Mouse (Mus musculus) common myeloid progenitor, adult 5-6 weeks (primary cell): ENCODE measurements at regions not wholly inside any gene's neighbourhood (a gene's known extent, or its start where the extent isn't known, plus 50 kb on each side); places are given as distances from the start of the nearest gene placed in this dataset.

Source experiments
- ATAC-seq: replicated peaks from 2 replicates; pipeline ENCODE4 v1.8.0; 2016; ENCODE audit warnings: low read depth, mild to moderate bottlenecking, moderate TSS enrichment, inconsistent platforms; ENCODE audit not compliant: poor library complexity, severe bottlenecking

DNA sequence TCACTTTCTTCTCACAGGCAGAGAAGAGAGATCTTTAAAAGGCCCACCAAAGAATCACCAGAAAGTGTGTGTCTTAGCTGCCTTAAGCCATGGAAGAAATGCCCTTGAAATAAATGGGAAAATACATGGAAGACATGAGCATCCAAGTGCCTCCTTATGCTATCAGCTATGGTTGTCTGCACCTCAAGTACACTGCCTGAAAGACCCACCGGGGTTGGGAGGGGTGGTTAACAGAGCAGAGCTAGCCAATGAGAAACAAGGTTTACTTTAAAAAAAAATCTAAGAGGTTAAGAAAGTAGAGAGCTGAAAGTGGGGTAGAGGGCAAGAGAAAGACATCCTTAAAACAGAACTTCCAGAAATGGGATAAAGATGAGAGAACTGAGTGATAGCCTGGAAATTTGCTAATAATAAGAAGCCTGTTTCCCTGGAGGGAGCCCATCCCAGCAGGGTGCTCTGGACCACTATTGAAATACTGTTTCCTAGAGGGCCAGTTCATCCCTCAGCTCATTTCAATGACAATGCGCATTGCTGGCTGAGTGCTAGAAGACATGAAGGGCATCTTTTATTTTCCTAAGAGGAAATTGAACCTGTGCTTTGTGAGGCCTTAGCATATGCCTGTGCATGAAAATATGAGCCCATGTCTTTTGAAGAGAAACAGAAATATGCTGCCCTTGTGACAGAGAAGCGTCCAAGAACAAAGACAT is 262.9 kb upstream of the Nt5e start:
- ATAC-seq = no peak

DNA sequence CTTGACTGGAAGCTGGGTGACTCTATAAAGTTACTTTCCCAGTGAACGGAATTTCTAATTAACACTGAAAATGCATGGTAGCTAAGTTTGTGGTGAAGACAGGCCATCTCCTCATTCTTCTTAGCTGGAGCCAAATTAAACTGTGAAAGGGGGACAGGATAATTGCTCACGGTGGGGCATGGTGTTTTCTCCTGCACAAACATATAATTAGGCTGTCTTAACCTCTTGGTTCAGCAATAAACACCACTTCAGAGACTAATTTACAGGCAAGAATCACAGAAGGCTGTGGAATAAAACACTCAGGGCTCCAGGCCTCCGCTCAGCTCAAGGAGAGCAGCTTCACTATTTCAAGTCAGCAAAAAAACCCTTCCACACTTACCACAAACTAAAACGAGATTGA is 261.9 kb upstream of the Nt5e start:
- no peak for ATAC-seq

DNA sequence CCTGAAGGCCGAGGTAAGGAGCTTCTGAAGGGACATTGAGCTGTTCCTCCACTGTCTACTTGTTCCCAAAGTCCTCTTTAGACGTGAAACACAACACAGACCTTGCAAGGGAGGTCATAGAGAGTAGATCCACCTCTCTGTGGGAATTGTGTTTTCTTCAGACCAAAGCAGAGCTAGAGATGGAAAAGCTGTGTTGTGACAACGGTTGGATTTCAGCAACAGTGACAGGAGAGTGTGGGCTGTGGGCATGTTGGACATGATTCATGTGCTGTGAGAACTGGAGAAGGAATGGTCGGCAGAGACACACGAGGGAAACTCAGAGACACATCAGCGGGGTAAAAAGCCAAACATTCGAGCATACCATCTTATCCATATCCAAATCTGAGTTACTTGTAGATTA is 261.2 kb upstream of the Nt5e start:
- no peak for ATAC-seq

DNA sequence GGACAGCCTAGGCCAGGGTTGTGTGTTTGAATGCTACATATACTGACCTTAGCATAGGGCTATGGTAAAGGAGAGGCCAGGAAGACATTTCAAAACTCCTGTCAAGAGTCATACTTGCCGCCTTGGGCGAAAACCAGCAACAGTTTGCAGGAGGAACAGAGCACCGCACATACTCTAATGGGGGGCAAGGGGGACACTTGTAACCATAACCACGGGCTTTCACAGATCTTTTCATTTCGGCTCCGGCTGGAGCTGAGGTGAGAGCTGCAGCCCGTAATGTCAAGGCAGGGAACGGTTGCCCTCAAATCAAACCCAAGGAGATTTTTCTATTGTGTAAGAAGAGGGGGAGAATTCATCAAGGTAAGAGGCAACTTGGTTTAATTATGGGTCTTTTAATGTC is 258.7 kb upstream of the Nt5e start:
- no peak for ATAC-seq

DNA sequence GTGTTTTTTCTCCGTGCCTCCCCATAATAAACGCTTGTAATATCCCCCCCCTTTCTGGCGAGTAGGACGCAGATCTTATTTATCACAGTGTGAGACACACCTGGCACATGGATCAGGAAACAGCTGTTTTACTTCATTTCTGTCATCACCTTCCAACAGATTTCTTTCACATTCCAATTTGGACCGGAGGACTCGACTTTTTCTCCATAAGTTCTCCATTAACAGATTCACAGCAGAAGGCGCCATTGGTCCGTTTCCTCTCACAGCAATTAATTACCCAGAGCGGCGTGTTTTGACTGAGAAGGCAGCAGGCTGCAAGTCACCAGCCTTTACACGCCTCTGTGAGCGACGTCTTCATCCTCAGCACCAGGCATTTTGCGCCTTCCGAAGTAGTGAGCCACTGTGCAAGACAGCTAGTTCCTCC is 258.1 kb upstream of the Nt5e start:
- ATAC-seq = no peak

DNA sequence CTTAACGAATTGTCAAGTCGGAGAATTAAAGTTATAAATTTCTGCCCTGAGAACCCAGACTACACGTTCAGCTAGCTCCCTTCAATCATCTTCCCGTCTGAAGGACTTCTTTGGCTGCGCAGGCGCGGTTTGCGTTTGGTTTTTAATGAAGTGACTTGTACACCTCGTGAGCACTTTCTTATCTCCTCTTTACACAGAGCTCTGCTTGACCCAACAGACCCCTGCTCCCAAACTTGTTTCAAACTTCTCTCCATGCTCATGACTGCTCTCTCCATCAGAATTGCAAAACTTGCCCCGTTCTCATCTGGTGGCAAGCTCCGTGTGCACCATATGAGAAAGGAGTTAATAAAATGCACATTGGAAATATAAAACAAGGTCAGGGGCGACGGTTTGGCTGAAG is 257.2 kb upstream of the Nt5e start:
- ATAC-seq = no peak

DNA sequence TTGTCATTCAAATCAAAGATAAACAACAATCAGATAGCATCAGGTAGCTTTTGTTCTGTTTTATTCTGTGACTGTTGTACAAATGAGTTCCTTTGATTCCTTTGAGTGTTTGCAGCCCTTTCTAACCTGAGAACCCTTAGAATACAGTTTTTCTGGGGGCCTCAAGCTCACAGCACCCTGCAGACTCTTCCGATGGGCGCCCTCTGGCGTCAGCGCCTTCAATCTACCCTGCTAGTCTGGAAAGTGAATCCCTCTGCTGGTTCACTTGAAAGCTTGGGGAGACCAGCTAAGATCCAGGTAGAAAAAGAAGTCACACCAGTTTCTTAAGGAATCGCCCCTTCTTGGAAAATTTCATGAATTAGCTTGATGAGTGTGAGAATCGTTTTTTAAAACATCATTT is 253.8 kb upstream of the Nt5e start:
- peak; percentile 65; the same call in 1 of the 2 replicates for ATAC-seq

DNA sequence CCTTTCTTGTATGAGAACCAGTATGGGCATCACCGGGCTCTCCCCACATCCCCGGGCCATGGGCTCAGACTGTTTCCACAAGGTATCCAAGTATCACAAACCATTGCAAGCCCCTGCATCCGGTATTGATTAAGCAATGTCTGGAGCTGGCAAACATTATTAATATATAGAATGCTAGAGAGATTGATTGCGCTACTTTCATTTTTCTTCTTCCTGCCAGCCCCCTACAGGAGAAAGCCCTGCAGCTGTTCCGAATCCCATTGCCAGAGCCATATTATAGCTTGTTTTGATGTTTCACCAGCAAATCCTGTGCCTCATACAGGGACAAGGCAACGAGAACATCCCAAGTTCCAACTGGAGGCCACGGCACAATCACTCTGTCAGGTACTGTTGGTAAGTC is 253.4 kb upstream of the Nt5e start:
- no peak for ATAC-seq

DNA sequence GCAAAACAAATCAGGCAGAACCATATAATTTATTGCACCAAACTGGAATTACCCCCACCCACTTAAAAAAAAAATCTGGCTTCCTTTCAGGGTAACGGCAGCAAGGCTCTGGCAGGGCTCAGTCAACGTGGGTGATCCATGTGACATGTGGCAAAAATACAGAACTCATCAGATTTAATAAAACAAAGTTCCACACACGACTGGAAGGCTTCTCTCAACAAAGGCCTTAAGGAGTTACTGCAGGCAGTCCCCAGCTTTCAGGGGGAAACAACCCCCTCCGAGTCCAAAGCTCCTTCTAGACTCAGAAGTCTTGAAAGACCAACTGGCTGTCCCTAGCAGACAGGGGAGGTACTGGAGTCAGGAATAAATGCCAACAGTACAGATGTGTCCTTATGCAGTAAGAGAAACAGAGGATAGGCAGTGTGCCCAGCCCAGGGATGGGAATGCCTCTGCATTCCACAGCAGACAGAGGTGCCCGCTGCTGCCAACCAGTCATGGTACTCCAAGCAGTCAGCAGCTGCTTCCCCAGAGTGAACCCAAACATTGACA is 244.0 kb upstream of the Nt5e start:
- no peak for ATAC-seq

DNA sequence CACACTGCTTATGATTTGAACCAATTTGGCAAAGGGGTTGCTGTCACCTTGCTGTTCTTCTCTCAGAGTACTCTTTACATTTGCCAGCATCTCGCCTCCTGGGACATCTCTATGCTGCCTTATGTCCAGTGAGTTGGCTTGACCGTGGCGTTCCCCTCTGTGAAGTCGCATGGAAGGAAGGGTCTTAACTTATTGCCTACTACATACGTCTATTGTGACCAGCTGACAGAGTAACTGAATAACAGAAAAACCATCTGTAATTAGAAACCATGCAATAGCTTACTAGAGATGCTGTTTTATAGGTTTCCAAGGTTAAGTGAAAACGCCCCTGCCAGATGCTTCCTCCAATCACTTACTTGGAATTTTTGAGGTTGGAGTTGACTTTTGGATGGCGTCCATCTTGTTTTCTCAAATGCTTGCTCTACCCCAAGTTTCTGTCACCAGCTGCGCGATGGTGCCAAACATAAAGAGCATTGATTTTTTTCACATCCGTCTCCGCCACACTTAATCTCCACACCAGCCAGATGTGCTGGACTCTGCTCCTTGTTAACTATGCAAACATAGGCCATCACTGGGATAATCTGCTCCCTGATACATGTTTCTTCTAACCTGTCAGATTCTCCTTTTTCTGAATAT is 241.7 kb upstream of the Nt5e start:
- ATAC-seq = no peak

DNA sequence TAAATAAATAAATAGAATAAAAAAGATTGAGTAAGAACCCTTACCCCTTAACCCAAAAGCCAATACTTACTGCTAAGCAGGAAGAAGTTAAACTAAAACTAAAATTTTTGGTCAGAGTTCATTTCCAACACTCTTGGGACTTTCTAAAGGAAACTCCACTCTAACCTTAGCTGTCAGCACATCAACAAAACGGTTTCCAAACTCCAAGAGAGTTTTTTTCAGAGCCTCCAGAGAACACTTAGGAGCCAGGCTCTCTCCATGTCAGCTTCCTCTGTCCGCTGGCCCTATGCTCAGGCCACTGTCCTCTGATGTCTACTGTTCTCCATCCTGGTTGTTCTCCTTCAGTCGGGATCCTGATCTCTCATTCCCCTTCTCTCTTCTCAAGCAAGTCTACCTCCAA is 241.1 kb upstream of the Nt5e start:
- ATAC-seq = no peak

DNA sequence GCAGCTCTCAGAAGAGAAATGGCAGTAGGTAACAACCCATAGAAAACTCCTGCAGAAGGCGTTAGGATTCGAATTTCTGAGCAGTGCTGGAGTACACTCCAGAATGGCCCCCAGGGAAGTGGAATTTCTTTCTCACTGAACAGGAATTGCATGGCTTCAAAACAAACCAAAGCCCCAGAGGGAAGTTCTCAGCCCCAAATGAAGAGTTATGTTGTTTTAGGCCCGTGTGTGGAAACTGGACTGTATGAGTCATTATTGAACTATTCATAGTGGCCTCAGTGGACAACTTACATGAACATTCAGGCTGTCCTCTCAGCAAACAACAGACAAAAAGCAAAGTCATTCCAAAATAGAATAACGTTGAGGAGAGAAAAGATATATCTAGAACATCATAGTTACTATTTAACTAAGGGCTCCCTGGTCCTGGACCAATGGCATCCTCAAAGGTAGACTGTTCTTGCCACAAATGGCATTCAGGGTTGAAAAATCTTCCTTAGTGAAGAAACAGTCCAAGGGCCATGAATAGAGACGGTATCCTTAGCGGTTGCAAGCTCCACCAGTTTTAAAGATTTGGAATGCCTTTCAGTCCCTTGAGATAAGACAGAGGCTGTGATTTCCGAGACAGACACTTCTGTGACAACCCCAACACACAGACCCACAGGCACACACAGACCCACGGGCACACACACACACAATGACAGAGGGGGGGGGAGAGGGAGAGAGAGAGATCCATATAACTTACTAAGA is 235.0 kb upstream of the Nt5e start:
- ATAC-seq = no peak

DNA sequence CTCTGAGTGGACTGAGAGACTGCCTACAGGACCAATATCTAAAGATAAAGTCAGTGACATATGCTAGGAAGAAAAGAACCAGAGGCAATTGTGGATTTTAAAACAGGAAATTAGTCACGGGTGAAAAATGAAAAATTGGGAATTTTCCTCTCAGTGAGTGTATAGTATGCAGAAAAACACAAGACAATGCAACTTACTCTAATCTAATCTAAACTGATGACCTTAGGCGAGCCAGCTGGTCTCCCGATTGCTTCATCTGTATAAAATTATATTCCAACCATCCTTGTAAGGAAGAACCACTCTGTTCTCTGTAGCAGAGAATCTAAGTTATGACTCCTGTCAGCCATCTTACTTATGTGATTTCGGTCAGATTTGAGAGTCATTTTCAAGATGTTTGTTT is 234.4 kb upstream of the Nt5e start:
- ATAC-seq = no peak

DNA sequence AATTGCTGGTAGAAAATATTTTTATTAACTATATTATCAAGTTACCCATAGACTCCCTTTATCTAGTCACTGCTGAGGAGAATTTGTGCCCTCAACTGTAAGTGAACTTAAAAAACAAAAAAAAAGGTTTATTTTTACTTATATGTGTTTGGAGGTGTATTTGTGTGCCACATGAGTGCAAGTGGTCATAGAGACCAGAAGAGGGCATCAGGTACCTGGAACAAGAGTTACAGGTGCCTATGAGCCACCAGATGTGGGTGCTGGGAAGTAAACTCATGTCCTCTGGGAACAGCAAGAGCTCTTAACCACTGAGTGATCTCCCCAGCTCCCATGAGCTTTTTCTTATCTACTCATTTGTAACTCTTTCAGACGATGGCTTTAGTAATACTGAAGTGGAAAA is 213.9 kb upstream of the Nt5e start:
- no peak for ATAC-seq

DNA sequence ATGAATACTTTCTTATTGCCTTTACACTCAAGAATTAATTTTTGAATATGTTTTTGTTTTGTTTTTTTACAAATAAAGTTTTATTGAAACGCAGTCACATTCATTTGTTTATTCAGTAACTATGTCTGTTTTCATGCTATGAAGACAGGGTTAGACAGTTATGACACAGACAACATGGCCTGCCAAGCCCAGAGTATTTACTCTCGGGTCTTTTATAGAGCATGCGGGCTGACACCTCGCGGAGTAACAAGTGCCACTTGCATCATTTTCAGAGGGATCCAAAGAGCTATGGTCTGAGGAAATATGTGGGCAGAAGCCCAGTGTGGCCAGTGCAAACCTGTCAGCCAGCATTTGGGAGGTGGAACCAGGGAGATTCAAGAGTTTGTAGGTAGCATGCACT is 206.5 kb upstream of the Nt5e start:
- ATAC-seq = no peak

DNA sequence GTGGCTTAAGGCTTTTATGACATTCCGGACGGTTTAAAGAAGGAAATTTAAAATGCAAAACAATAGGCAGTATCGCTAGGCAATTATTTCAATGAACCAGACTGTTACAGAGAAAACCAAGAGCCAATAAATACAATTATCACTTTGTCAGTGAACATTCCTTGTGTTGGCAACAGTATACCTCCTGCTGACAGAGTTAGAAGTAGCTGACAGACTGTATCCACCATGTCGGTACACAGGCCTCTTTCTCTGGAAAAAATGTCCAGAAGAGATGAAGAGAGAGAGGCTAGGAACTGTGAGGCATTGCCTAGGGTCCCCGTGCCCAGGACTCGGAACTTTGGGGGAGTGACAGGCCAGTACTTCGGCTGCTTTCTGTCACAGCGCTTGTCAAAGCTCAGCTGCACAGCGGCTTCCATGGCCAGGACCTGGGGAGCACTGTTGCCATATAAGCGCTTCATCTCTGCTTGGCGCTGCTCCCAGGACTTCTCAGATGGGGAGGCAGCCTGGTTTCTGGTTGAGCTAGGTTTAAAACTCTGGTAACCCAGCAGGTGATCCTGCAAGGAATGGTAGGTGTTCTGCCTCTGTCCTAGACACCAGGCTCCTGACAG is 205.9 kb upstream of the Nt5e start:
- no peak for ATAC-seq

DNA sequence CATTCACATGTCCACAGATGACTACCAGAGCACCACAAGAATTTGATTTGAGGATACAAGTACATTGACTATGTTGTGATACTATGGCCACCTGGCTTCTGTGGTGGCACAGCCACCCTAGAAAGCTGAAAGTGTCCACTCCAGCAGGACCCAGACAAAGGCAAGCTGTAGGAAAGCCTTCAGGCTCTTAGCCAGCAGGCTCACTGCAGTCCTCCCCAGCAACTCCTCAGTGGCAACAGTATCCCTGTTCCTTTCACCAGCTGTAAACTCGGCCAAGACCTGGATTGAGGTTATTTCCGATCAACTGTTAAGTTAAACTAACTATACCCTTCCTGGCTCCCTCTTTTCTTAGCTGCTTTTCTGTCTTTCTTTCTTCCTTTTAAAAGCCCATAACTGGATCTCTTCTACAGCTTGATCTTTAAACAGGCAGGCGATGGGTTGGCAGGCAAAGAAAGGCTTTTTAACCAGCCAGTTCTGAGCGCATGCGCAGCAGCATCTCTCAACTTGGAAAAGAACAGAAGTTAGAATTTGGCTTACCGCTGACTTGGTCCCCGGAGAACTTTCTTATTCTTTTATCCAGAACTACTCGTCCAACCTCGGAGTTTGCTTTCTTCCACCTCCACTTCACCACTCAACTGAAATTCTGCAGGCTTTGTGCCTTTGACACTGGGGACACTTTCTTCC is 202.5 kb upstream of the Nt5e start:
- ATAC-seq = no peak

DNA sequence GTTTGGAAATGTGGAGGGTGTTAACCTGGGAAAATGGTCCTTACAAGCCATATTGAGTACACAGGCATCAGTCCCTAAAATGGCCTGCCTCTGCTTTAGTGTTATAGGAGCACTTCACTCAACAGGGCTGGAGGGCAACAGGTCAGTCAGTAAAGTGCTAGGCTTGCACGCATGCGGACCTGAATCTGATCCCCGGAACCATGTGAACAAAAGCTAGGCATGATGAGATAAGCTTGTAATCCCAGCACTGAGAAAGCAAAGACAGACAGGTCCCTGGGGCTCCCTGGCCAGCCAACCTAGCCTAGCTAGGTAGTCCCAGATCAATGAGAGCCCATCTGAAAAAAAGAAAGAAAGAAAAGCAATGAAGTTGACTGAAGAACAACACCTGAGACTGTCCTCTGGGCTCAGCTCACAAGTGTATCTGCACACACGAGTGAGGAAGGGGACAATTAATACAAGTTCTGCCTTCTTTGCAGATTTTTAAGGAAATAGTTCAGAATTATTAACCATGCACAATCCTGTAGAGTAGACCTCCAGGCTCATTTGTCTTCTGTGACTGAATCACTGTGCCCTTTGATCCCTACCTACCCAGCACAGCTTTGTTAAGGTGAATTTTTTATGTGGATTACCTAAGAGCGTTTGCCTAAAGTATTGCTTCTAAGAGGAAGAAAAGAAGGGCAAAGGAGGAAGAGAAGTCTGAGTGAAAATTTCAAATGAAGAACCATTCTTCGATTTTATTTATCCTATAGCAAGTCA is 163.8 kb upstream of the Nt5e start:
- no peak for ATAC-seq

DNA sequence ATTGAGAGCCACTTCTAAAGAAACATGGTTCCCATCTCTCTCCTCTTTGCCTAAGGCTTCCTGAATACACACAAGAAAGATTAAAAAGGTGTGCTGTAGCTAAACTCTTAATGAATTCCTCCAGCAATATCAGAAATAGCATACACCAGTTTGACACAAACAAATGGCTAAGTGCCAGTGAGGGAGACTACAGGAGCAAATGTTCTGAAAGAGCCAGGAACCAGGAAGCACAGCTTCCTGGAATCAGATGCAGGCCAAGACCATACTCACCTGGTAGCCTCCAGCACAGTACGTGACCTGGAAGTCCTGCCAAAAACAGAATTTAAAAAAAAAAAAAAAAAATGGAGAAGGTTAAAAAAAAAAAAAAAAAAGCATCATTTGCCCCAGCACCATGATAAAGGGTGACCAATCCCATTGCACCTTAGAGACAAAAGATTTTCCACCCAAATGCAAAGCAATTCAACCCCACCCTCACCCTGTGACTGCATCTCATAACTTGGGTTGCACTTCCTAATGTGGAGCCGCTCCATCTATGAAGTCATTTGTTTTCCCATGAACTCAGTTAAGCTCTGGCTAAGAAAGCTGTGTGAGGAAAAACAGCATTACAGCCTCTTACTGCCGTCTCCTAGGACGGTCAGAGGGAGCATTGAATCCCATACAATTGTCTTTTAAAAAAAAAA is 149.3 kb upstream of the Nt5e start:
- ATAC-seq = no peak
